Comparison of ENCODE assay signal across 16 mouse cellular contexts in genomic region chr16:30453213-30453975, GRCm38 (mm10). TPM values are rescaled to one million over a fixed set of nuclear protein-coding genes. Genes with fewer than 3 reads are reported as not detected.
DNase-seq lines count a peak whose midpoint lies in the region; ATAC-seq and TF ChIP-seq lines count a peak whose summit lies in the region.
"Had no signal": no experiment of that assay in that cellular context is flagged by ENCODE, and none has a peak within 500 bp of the region (broad histone marks: within the 10 kb centered on the region; RNA-seq: fewer than 3 reads in every experiment).

No protein-coding gene starts in this region.

- peak; percentile 43 for DNase-seq in CD4-positive, CD25-positive, alpha-beta regulatory T cell, adult 2 months (ENCODE audit: low read depth, low spot score)
- peak; percentile 89 for DNase-seq in MEL-GATA-1-ER (ENCODE audit: extremely low read depth, low read depth)
- no peak for DNase-seq in kidney, adult 8-10 months
- no peak for DNase-seq in forebrain, embryonic 10.5 days (ENCODE audit: extremely low spot score, low spot score)
- DNase-seq: adrenal gland, postnatal 36 days; cerebellum, adult 9-11 months; layer of hippocampus, adult 9-11 months had no signal

- H3ac ChIP-seq in myocyte (ENCODE audit: control insufficient read depth, insufficient read length): no peak overlapping the region

- TF ChIP-seq POLR2A in myocyte (IDR thresholded peaks at IDR 0.05; ENCODE audit: insufficient read length, low read depth): no peak

- H3K9me3 ChIP-seq in liver, embryonic 12.5 days (replicated peaks): no peaks in the 10 kb centered on the region
- H3K9me3 ChIP-seq in intestine, embryonic 15.5 days: no peaks in the 10 kb centered on the region
- no peaks in the 10 kb centered on the region for H3K9me3 ChIP-seq in forebrain, embryonic 10.5 days
- H3K9me3 ChIP-seq: embryonic facial prominence, embryonic 13.5 days; forebrain, embryonic 13.5 days; heart, embryonic 12.5 days; neural tube, embryonic 15.5 days had no signal

- H3K4me3 ChIP-seq in liver, embryonic 12.5 days: no peak overlapping the region
- H3K4me3 ChIP-seq in myocyte: no peak overlapping the region
- H3K4me3 ChIP-seq in intestine, embryonic 15.5 days (replicated peaks): no peak overlapping the region
- H3K4me3 ChIP-seq in forebrain, embryonic 10.5 days: no peak overlapping the region
- H3K4me3 ChIP-seq: embryonic facial prominence, embryonic 13.5 days; forebrain, embryonic 13.5 days; heart, embryonic 12.5 days; neural tube, embryonic 15.5 days had no signal

- peak overlapping the region; percentile 55 for H3K27ac ChIP-seq in liver, embryonic 12.5 days
- no peak overlapping the region for H3K27ac ChIP-seq in intestine, embryonic 15.5 days
- no peak overlapping the region for H3K27ac ChIP-seq in forebrain, embryonic 10.5 days
- H3K27ac ChIP-seq: embryonic facial prominence, embryonic 13.5 days; forebrain, embryonic 13.5 days; hindbrain, embryonic 14.5 days; neural tube, embryonic 15.5 days had no signal

- ATAC-seq in liver, embryonic 12.5 days: peak; percentile 62
- ATAC-seq in intestine, embryonic 15.5 days: no peak
- ATAC-seq: forebrain, embryonic 13.5 days; lung, postnatal 0 days had no signal

- 15% methylated on average over 5 of the region's 5 CpGs for WGBS in liver, embryonic 12.5 days (ENCODE audit: insufficient replicate concordance)
- WGBS in intestine, embryonic 15.5 days: 54% methylated on average over 5 of the region's 5 CpGs
- WGBS in forebrain, embryonic 10.5 days: 87% methylated on average over 5 of the region's 5 CpGs

- H3K4me1 ChIP-seq in liver, embryonic 12.5 days: peaks cover 62% of the 10 kb centered on the region
- no peaks in the 10 kb centered on the region for H3K4me1 ChIP-seq in intestine, embryonic 15.5 days (replicated peaks)
- H3K4me1 ChIP-seq in forebrain, embryonic 10.5 days: no peaks in the 10 kb centered on the region
- H3K4me1 ChIP-seq: embryonic facial prominence, embryonic 13.5 days; forebrain, embryonic 13.5 days; neural tube, embryonic 15.5 days had no signal

- no peak overlapping the region for H3K9ac ChIP-seq in liver, embryonic 12.5 days
- no peak overlapping the region for H3K9ac ChIP-seq in intestine, embryonic 15.5 days
- H3K9ac ChIP-seq: embryonic facial prominence, embryonic 13.5 days; forebrain, embryonic 13.5 days; heart, embryonic 12.5 days; hindbrain, embryonic 14.5 days; neural tube, embryonic 15.5 days had no signal

- H3K79me2 ChIP-seq in myocyte (ENCODE audit: control insufficient read depth, insufficient read depth): no peaks in the 10 kb centered on the region

- H3K36me3 ChIP-seq in liver, embryonic 12.5 days: no peaks in the 10 kb centered on the region
- no peaks in the 10 kb centered on the region for H3K36me3 ChIP-seq in myocyte (ENCODE audit: control insufficient read depth, insufficient read depth)
- H3K36me3 ChIP-seq in intestine, embryonic 15.5 days: no peaks in the 10 kb centered on the region
- H3K36me3 ChIP-seq in forebrain, embryonic 10.5 days (replicated peaks): no peaks in the 10 kb centered on the region
- H3K36me3 ChIP-seq: embryonic facial prominence, embryonic 13.5 days; heart, embryonic 12.5 days; neural tube, embryonic 15.5 days had no signal

- no peaks in the 10 kb centered on the region for H3K27me3 ChIP-seq in liver, embryonic 12.5 days (replicated peaks)
- no peaks in the 10 kb centered on the region for H3K27me3 ChIP-seq in myocyte (ENCODE audit: control insufficient read depth, insufficient read depth, insufficient read length)
- no peaks in the 10 kb centered on the region for H3K27me3 ChIP-seq in intestine, embryonic 15.5 days (replicated peaks)
- H3K27me3 ChIP-seq in forebrain, embryonic 10.5 days (ENCODE audit: poor library complexity, severe bottlenecking): no peaks in the 10 kb centered on the region
- H3K27me3 ChIP-seq: embryonic facial prominence, embryonic 13.5 days; forebrain, embryonic 13.5 days; heart, embryonic 12.5 days; neural tube, embryonic 15.5 days had no signal

- peak overlapping the region; percentile 12; the same call in 1 of the 2 replicates for H3K4me2 ChIP-seq in liver, embryonic 12.5 days
- H3K4me2 ChIP-seq in myocyte (ENCODE audit: low read depth): no peak overlapping the region
- H3K4me2 ChIP-seq in intestine, embryonic 15.5 days (replicated peaks): no peak overlapping the region
- H3K4me2 ChIP-seq: embryonic facial prominence, embryonic 13.5 days; forebrain, embryonic 13.5 days; heart, embryonic 12.5 days; hindbrain, embryonic 14.5 days; neural tube, embryonic 15.5 days had no signal

TF ChIP-seq in myocyte, 11 proteins besides CTCF, POLR2A, EP300 and RAD21:
- TF ChIP-seq REST (IDR thresholded peaks at IDR 0.05; ENCODE audit: insufficient read depth, insufficient read length) (no peak), E2F4 (IDR thresholded peaks at IDR 0.05; ENCODE audit: insufficient read depth) (no peak), POLR2AphosphoS2 (IDR thresholded peaks at IDR 0.05; ENCODE audit: insufficient read length, low read depth) (no peak), USF1 (IDR thresholded peaks at IDR 0.05; ENCODE audit: low read depth) (no peak), MYOD1 (IDR thresholded peaks at IDR 0.05; ENCODE audit: control insufficient read depth in 1 of 3, insufficient read length in 2 of 3, low read depth in 2 of 3) (peak; percentile 46 to 55 (median 52)), TCF3 (IDR thresholded peaks at IDR 0.05; ENCODE audit: insufficient read length, low read depth) (no peak), SRF (IDR thresholded peaks at IDR 0.05; ENCODE audit: control insufficient read depth, insufficient read length, low read depth) (no peak), TCF12 (IDR thresholded peaks at IDR 0.05; ENCODE audit: insufficient read depth, poor library complexity, severe bottlenecking) (no peak), MAX (IDR thresholded peaks at IDR 0.05; ENCODE audit: low read depth) (no peak), CEBPB (IDR thresholded peaks at IDR 0.05; ENCODE audit: insufficient read depth, poor library complexity, severe bottlenecking) (no peak), MYOG (IDR thresholded peaks at IDR 0.05; ENCODE audit: control insufficient read depth in 1 of 3, insufficient read depth in 1 of 3, insufficient read length in 2 of 3, low read depth in 2 of 3) (peak in 2 of 3 experiments; percentile 14 to 81)

RNA-seq across cellular contexts. Expression of gene Atp13a3, which starts 47.6 kb away (rescaled TPM):
- polyA plus RNA-seq in liver, embryonic 12.5 days (2016; fragmentation: Nextera tagmentation; extraction: Ambion mirVana): 17.7 and 18.5 TPM in 2 replicates
- 53.4 TPM for polyA plus RNA-seq in myocyte (2012; fragmentation: generic; extraction: Trizol)
- polyA plus RNA-seq in intestine, embryonic 15.5 days (2015; fragmentation: Nextera tagmentation; extraction: Ambion mirVana): 18.9 and 21.4 TPM in 2 replicates
- polyA plus RNA-seq in forebrain, embryonic 10.5 days (2016; fragmentation: Nextera tagmentation; extraction: Ambion mirVana): 9.9 and 10.5 TPM in 2 replicates

Comparison
In these comparisons a context has a peak if more than half of its experiments do, and no peak if none do; other contexts are left out.
1. DNase-seq: peak in CD4-positive, CD25-positive, alpha-beta regulatory T cell, adult 2 months (single experiment) and MEL-GATA-1-ER (single experiment); none in kidney, adult 8-10 months (0 of 2) and forebrain, embryonic 10.5 days (single experiment).